Mouse (Mus musculus) heart, embryonic 14.5 days (tissue): ENCODE data around the gene Ctnnd2. TPM values are rescaled to one million over a fixed set of nuclear protein-coding genes. Genes with fewer than 3 reads are reported as not detected.

Experiments used
- ATAC-seq: fragments of 200-750 bp; cut with Nextera tagmentation; 2 replicates; pipeline ENCODE4 v1.8.0; 2017; ENCODE audit warnings: low read depth, moderate TSS enrichment; ENCODE audit not compliant: insufficient number of reproducible peaks, insufficient read depth, low FRiP score
- H3K27ac ChIP-seq, 2 experiments: fragments of 200-500 bp in 1 of 2; fragments of 300-500 bp in 1 of 2; sonication (generic) in 1 of 2; replicated peaks in 1 of 2; 2 replicates each; pipeline ENCODE4 v1.5.1; 2012 to 2014; ENCODE audit warnings: low read depth in 2 of 2, low read length in 2 of 2, control low read depth in 1 of 2, mild to moderate bottlenecking in 1 of 2, mixed read lengths in 1 of 2; ENCODE audit not compliant: control insufficient read depth in 1 of 2, insufficient read depth in 1 of 2
- H3K27me3 ChIP-seq: fragments of 300-500 bp; sonication (generic); 2 replicates; pipeline ENCODE4 v1.6.1; 2014; ENCODE audit warnings: mild to moderate bottlenecking, low read length, control low read depth; ENCODE audit not compliant: control insufficient read depth, insufficient read depth
- H3K36me3 ChIP-seq: fragments of 300-500 bp; sonication (generic); 2 replicates; pipeline ENCODE4 v1.6.1; 2014; ENCODE audit warnings: mild to moderate bottlenecking, control low read depth, low read length, mixed read lengths; ENCODE audit not compliant: control insufficient read depth, insufficient read depth
- H3K4me1 ChIP-seq, 2 experiments: fragments of 200-500 bp in 1 of 2; fragments of 300-500 bp in 1 of 2; sonication (generic) in 1 of 2; 2 replicates each; pipeline ENCODE4 v1.6.1; 2012 to 2014; ENCODE audit warnings: low read length in 2 of 2, control low read depth in 1 of 2, mixed read lengths in 1 of 2; ENCODE audit not compliant: control insufficient read depth in 2 of 2, insufficient read depth in 2 of 2
- H3K4me2 ChIP-seq: fragments of 300-500 bp; sonication (generic); 2 replicates; pipeline ENCODE4 v1.6.1; 2014; ENCODE audit warnings: mild to moderate bottlenecking, low read length
- H3K4me3 ChIP-seq, 2 experiments: fragments of 200-500 bp in 1 of 2; fragments of 300-500 bp in 1 of 2; sonication (generic) in 1 of 2; 2 replicates each; pipeline ENCODE4 v1.5.1; 2012 to 2014; ENCODE audit warnings: low read length in 2 of 2, mild to moderate bottlenecking in 2 of 2, control low read depth in 1 of 2, low read depth in 1 of 2, moderate library complexity in 1 of 2; ENCODE audit not compliant: control insufficient read depth in 1 of 2, insufficient read depth in 1 of 2
- H3K9ac ChIP-seq: fragments of 300-500 bp; sonication (generic); 2 replicates; pipeline ENCODE4 v1.6.1; 2014; ENCODE audit warnings: mild to moderate bottlenecking, low read length
- H3K9me3 ChIP-seq: fragments of 300-500 bp; sonication (generic); 2 replicates; pipeline ENCODE4 v1.6.1; 2016; ENCODE audit warnings: low read length, control low read depth; ENCODE audit not compliant: control insufficient read depth
- WGBS: fragments of 180-500 bp; shearing (Covaris S2); extraction: QIAGEN DNeasy Blood & Tissue Kit; methylation state at CpG from one replicate; pipeline ENCODE4 v1.1.7; 2014; 5-methylcytosine and 5-hydroxymethylcytosine counted together
- polyA plus RNA-seq: library from polyadenylated mRNA; unstranded; fragments of >200 nt; fragmentation: Nextera tagmentation; extraction: Ambion mirVana; gene quantifications from 2 replicates; pipeline ENCODE4 v1.2.1, GENCODE M21; 2014

The Ctnnd2 gene
- polyA plus RNA-seq, 1 experiment from 2014 or later: 0.61 TPM

DNA sequence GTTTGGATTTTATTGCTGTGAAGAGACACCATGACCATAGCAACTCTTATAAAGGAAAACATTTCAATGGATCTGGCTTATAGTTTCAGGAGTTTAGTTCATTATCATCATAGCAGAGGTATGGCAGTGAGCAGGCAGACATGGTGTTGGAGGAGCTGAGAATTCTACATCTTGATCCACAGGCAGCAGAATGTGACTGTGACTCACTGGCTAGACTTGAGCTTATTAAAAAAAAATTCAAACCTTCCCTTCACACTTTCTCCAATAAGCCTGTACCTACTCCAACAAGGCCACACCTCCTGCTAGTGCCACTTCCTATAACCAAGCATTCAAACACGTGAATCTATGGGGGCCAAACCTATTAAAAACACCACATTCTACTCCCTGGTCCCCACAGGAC lies 703.1 kb downstream of the Ctnnd2 start:
- H3K4me1 ChIP-seq: no peaks in the 10 kb centered on the region
- no peaks in the 10 kb centered on the region for H3K27me3 ChIP-seq
- H3K9ac ChIP-seq: no peak overlapping the region
- no peak for ATAC-seq
- H3K4me3 ChIP-seq: no peak overlapping the region
- 50% methylated on average over 1 of the region's 1 CpGs for WGBS
- H3K27ac ChIP-seq: no peak overlapping the region
- no peaks in the 10 kb centered on the region for H3K36me3 ChIP-seq
- H3K9me3 ChIP-seq: no peaks in the 10 kb centered on the region
- no peak overlapping the region for H3K4me2 ChIP-seq

DNA sequence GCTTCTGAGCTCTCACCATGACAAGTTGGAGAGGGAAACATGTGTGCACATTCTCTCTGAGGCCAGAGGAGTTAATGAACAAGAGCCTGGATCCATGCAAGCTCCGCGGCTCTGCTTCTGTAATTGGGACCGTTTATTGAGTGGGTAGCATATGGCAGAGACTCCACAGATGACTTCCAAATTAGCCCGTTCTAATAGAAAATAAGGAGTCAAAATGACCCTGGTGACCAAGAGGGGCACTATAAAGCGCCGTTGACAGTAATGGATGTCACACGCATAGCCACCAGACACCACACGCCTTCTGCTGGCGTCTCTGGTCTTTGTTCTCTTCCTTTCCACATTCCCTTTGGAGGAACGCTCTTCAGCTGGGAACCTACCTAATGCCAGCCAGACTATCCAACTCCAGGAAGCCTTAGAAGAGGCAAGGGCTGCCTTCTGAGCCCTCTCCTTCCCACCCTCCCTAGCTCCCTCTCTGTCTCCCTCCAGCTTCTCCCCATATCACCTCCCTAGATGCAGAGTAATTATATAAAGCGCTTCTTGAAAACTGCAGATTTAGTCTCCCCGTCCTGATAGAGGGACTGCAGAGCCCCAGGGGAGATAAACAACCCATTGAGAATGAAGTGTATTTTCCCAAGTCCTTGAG lies 712.4 kb downstream of the Ctnnd2 start:
- WGBS: 58% methylated on average over 12 of the region's 12 CpGs
- Histone ChIP-seq H3K27ac (peak overlapping the region; percentile 51 to 62), H3K9ac (no peak overlapping the region), H3K4me3 (no peak overlapping the region), H3K9me3 (no peaks in the 10 kb centered on the region), H3K36me3 (no peaks in the 10 kb centered on the region), H3K4me2 (peak overlapping the region; percentile 41), H3K27me3 (no peaks in the 10 kb centered on the region), H3K4me1 (peaks cover 12 to 19% of the 10 kb centered on the region in 2 experiments)
- ATAC-seq: no peak

DNA sequence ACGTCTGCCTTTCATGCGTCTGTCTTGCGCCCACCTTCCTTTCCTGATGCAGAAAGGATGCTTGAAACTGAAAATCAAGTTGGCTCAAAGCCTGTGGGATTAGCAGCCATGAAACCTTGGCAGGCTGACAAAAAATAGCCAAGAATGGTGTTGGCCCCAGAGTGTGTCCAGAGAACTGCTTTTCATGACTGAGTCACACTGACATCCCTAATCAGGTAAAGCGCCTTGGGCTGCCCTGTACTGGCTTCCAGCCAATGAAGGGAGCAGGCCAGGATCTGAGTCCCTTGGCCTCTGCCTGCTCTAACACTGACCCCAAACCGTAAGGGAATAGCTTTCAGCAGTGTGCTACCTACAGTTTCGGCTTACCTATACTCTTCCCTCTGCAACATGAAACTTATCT lies 713.0 kb downstream of the Ctnnd2 start:
- H3K27ac ChIP-seq: peak overlapping the region; percentile 51 to 62
- H3K9ac ChIP-seq: no peak overlapping the region
- peak; percentile 86 for ATAC-seq
- H3K27me3 ChIP-seq: no peaks in the 10 kb centered on the region
- WGBS: 15% methylated on average over 6 of the region's 6 CpGs
- no peaks in the 10 kb centered on the region for H3K36me3 ChIP-seq
- no peaks in the 10 kb centered on the region for H3K9me3 ChIP-seq
- peaks cover 12 to 19% of the 10 kb centered on the region in 2 experiments for H3K4me1 ChIP-seq
- H3K4me3 ChIP-seq: no peak overlapping the region
- peak overlapping the region; percentile 41 for H3K4me2 ChIP-seq

GRCm38 (mm10) chr15:30887559-30887958 lies 715.2 kb downstream of the Ctnnd2 start:
- no peaks in the 10 kb centered on the region for H3K27me3 ChIP-seq
- H3K4me1 ChIP-seq: peaks cover 15 to 22% of the 10 kb centered on the region in 2 experiments
- H3K9ac ChIP-seq: no peak overlapping the region
- no peak overlapping the region for H3K4me2 ChIP-seq
- no peak for ATAC-seq
- H3K36me3 ChIP-seq: no peaks in the 10 kb centered on the region
- H3K9me3 ChIP-seq: no peaks in the 10 kb centered on the region
- no peak overlapping the region for H3K4me3 ChIP-seq
- H3K27ac ChIP-seq: no peak overlapping the region
- WGBS: 74% methylated on average over 2 of the region's 2 CpGs

- Histone ChIP-seq H3K27ac (no peak overlapping the region), H3K27me3 (no peaks in the 10 kb centered on the region), H3K9me3 (no peaks in the 10 kb centered on the region), H3K4me1 (peaks cover 3 to 4% of the 10 kb centered on the region in 2 experiments; a peak in 2 of 4 replicates), H3K9ac (no peak overlapping the region), H3K4me2 (no peak overlapping the region), H3K36me3 (no peaks in the 10 kb centered on the region), H3K4me3 (no peak overlapping the region)
- ATAC-seq: no peak
- 15% methylated on average over 4 of the region's 4 CpGs for WGBS
Measured at GRCm38 (mm10) chr15:30891986-30892385, 719.6 kb downstream of the Ctnnd2 start.

GRCm38 (mm10) chr15:30895063-30895462 lies 722.7 kb downstream of the Ctnnd2 start:
- Histone ChIP-seq H3K36me3 (no peaks in the 10 kb centered on the region), H3K4me1 (peaks cover 3 to 4% of the 10 kb centered on the region in 2 experiments; a peak in 2 of 4 replicates), H3K27me3 (no peaks in the 10 kb centered on the region), H3K9ac (no peak overlapping the region), H3K4me3 (no peak overlapping the region), H3K27ac (no peak overlapping the region), H3K9me3 (no peaks in the 10 kb centered on the region), H3K4me2 (no peak overlapping the region)
- ATAC-seq: no peak
- WGBS: 82% methylated on average over 5 of the region's 5 CpGs

DNA sequence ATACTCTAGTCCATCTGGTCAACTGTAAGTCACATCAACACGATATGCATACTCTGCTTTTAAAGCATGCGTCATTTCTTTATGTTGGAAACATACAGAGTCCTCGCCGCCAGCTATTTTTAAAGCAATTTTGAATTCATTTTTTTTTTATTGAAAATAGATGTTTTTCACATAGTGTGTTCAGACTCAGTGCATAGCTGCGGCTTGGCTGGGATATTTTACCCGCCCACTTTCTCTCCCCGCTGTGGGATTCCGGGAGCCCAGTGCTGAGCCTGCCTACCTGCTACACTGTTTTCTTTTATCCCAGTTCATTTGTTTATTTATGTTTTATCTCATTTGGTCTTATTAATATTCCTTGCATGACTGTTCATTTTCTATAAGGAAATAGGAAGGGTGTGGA lies 724.9 kb downstream of the Ctnnd2 start:
- H3K9me3 ChIP-seq: no peaks in the 10 kb centered on the region
- 86% methylated on average over 8 of the region's 8 CpGs for WGBS
- H3K9ac ChIP-seq: no peak overlapping the region
- no peaks in the 10 kb centered on the region for H3K4me1 ChIP-seq
- no peaks in the 10 kb centered on the region for H3K36me3 ChIP-seq
- H3K4me3 ChIP-seq: no peak overlapping the region
- ATAC-seq: no peak
- H3K27ac ChIP-seq: no peak overlapping the region
- no peaks in the 10 kb centered on the region for H3K27me3 ChIP-seq
- no peak overlapping the region for H3K4me2 ChIP-seq

- Histone ChIP-seq H3K4me3 (no peak overlapping the region), H3K9ac (no peak overlapping the region), H3K36me3 (no peaks in the 10 kb centered on the region), H3K9me3 (no peaks in the 10 kb centered on the region), H3K4me1 (no peaks in the 10 kb centered on the region), H3K27ac (no peak overlapping the region), H3K4me2 (no peak overlapping the region), H3K27me3 (no peaks in the 10 kb centered on the region)
- WGBS: 44% methylated on average over 2 of the region's 2 CpGs
- ATAC-seq: no peak
Measured at GRCm38 (mm10) chr15:30908027-30908426, 735.6 kb downstream of the Ctnnd2 start.
